Mouse (Mus musculus) bone marrow macrophage, adult 2 months (primary cell): ENCODE data around the gene Dscaml1.

Experiments used
- CTCF ChIP-seq: IDR thresholded peaks from 2 replicates; pipeline ENCODE4 v1.5.1; 2012; ENCODE audit warnings: low read depth, mild to moderate bottlenecking, low read length, moderate library complexity
- POLR2A ChIP-seq: IDR thresholded peaks from 2 replicates; pipeline ENCODE4 v1.6.1; 2012; ENCODE audit warnings: mild to moderate bottlenecking, low read depth, low read length, borderline replicate concordance

- TF ChIP-seq CTCF (no peak), POLR2A (no peak)
These were observed 73.7 kb downstream of the Dscaml1 start for GRCm38 (mm10) chr9:45500071-45500595.
